Mouse (Mus musculus): ENCODE data around the gene Kcng3. TPM values are rescaled to one million over a fixed set of nuclear protein-coding genes. Genes with fewer than 3 reads are reported as not detected.

The Kcng3 gene
- polyA plus RNA-seq, 1 experiment from 2014 or later: not detected

- no peaks in the 10 kb centered on the region for H3K36me3 ChIP-seq (ENCODE audit: control insufficient read depth, insufficient read depth, low read length)
- H3K27ac ChIP-seq (replicated peaks): no peak overlapping the region
- 35% methylated on average over 2 of the region's 2 CpGs for WGBS
- DNase-seq (ENCODE audit: low spot score) (no peak), ATAC-seq (ENCODE audit: low FRiP score, low TSS enrichment) (peak; percentile 80)
- no peaks in the 10 kb centered on the region for H3K4me1 ChIP-seq (replicated peaks; ENCODE audit: control insufficient read depth, insufficient read depth)
- no peak for TF ChIP-seq CTCF (IDR thresholded peaks at IDR 0.05; ENCODE audit: low read depth)
- TF ChIP-seq EP300 (optimal IDR thresholded peaks at IDR 0.05): no peak
- no peaks in the 10 kb centered on the region for H3K9me3 ChIP-seq (ENCODE audit: control insufficient read depth, low read length)
- no peaks in the 10 kb centered on the region for H3K27me3 ChIP-seq (ENCODE audit: control insufficient read depth, insufficient read depth, low read length)
- H3K9ac ChIP-seq (ENCODE audit: low read length): no peak overlapping the region
- H3K4me2 ChIP-seq (replicated peaks; ENCODE audit: low read depth): no peak overlapping the region
- no peak overlapping the region for H3K4me3 ChIP-seq (ENCODE audit: low read depth, low read length)
Measured at GRCm38 (mm10) chr17:83582585-83582984, 49.1 kb downstream of the Kcng3 start.

DNA sequence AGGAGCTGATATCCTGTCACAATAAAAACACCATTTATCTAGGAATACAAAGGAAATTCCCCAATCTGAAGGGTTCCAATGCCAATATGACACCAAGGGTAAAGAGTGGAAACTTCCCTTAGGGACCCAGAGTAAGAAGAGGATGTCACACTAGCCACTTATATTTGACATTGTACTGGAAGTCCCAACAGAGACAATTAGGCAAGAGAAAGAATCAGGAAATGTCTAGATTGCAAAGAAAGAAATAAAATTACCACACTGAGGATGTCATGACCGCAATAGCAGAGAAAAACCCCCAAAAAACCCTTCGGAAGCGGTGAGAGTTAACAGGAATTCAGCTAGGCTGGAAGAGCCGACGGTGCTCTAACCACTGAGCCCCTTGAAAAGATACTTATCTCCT is 51.0 kb downstream of the Kcng3 start:
- ATAC-seq (ENCODE audit: low FRiP score, low TSS enrichment) (no peak), DNase-seq (ENCODE audit: low spot score) (no peak)
- TF ChIP-seq CTCF (IDR thresholded peaks at IDR 0.05; ENCODE audit: low read depth): no peak
- TF ChIP-seq EP300 (optimal IDR thresholded peaks at IDR 0.05): no peak
- no peaks in the 10 kb centered on the region for H3K4me1 ChIP-seq (replicated peaks; ENCODE audit: control insufficient read depth, insufficient read depth)
- H3K9me3 ChIP-seq (ENCODE audit: control insufficient read depth, low read length): no peaks in the 10 kb centered on the region
- H3K4me3 ChIP-seq (ENCODE audit: low read depth, low read length): no peak overlapping the region
- H3K27me3 ChIP-seq (ENCODE audit: control insufficient read depth, insufficient read depth, low read length): no peaks in the 10 kb centered on the region
- no peak overlapping the region for H3K27ac ChIP-seq (replicated peaks)
- no peak overlapping the region for H3K4me2 ChIP-seq (replicated peaks; ENCODE audit: low read depth)
- WGBS: 85% methylated on average over 5 of the region's 5 CpGs
- H3K9ac ChIP-seq (ENCODE audit: low read length): no peak overlapping the region
- H3K36me3 ChIP-seq (ENCODE audit: control insufficient read depth, insufficient read depth, low read length): no peaks in the 10 kb centered on the region

DNA sequence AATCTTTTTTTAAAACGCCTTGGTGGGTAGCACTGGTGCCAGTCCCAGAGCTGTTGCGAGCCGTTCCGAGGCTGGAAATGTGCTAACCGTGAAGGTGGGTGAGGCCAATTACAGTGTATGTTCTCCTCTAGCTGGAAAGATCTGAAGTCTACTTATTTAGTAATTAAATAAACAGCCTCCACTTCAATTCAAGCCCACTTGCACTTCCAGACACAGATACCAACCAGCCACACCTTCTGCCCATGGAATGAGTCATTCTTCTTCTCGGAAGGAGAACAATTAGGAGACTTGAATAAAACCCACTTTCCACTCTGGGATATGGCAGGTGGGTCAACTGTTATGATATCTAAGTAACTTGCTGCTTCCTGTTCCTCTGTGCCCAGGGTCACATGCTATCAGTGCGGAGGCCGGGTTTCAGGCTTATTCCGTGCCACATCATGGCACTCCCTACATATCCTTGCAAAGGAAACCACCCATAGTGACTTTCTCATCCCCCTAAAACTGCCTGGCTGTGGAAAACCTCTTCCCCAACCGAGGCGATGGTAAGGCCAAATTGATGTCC is 54.8 kb downstream of the Kcng3 start:
- ATAC-seq (ENCODE audit: low FRiP score, low TSS enrichment) (peak; percentile 82), DNase-seq (ENCODE audit: low spot score) (no peak)
- Histone ChIP-seq H3K36me3 (ENCODE audit: control insufficient read depth, insufficient read depth, low read length) (no peaks in the 10 kb centered on the region), H3K27ac (replicated peaks) (no peak overlapping the region), H3K4me2 (replicated peaks; ENCODE audit: low read depth) (no peak overlapping the region), H3K9me3 (ENCODE audit: control insufficient read depth, low read length) (no peaks in the 10 kb centered on the region), H3K9ac (ENCODE audit: low read length) (no peak overlapping the region), H3K4me1 (replicated peaks; ENCODE audit: control insufficient read depth, insufficient read depth) (no peaks in the 10 kb centered on the region), H3K4me3 (ENCODE audit: low read depth, low read length) (no peak overlapping the region), H3K27me3 (ENCODE audit: control insufficient read depth, insufficient read depth, low read length) (no peaks in the 10 kb centered on the region)
- no peak for TF ChIP-seq CTCF (IDR thresholded peaks at IDR 0.05; ENCODE audit: low read depth)
- TF ChIP-seq EP300 (optimal IDR thresholded peaks at IDR 0.05): no peak
- WGBS: 76% methylated on average over 11 of the region's 11 CpGs

DNA sequence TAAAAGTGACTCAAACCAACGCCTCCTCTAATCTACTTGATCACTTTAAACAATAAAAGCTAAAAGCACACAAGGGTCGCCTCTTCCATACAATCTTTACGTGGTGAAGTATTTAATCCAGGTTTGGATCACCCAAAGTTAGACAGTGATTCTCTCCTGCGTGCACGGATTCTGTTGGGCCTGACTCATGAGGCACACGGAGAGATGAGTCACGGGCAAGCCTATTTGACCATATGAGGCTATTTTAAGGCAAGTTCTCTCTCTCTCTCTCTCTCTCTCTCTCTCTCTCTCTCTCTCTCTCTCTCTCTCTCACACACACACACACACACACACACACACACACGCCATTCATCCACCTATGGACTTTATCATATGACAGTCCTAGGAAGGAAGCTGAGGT is 57.1 kb downstream of the Kcng3 start:
- H3K9me3 ChIP-seq (ENCODE audit: control insufficient read depth, low read length): no peaks in the 10 kb centered on the region
- no peak overlapping the region for H3K4me2 ChIP-seq (replicated peaks; ENCODE audit: low read depth)
- H3K4me3 ChIP-seq (ENCODE audit: low read depth, low read length): no peak overlapping the region
- no peak overlapping the region for H3K27ac ChIP-seq (replicated peaks)
- no peak for DNase-seq (ENCODE audit: low spot score)
- 80% methylated on average over 8 of the region's 8 CpGs for WGBS
- TF ChIP-seq CTCF (IDR thresholded peaks at IDR 0.05; ENCODE audit: low read depth) (no peak), EP300 (optimal IDR thresholded peaks at IDR 0.05) (no peak)
- H3K9ac ChIP-seq (ENCODE audit: low read length): no peak overlapping the region
- H3K36me3 ChIP-seq (ENCODE audit: control insufficient read depth, insufficient read depth, low read length): no peaks in the 10 kb centered on the region
- H3K27me3 ChIP-seq (ENCODE audit: control insufficient read depth, insufficient read depth, low read length): no peaks in the 10 kb centered on the region
- no peak for ATAC-seq (ENCODE audit: low FRiP score, low TSS enrichment)
- no peaks in the 10 kb centered on the region for H3K4me1 ChIP-seq (replicated peaks; ENCODE audit: control insufficient read depth, insufficient read depth)

DNA sequence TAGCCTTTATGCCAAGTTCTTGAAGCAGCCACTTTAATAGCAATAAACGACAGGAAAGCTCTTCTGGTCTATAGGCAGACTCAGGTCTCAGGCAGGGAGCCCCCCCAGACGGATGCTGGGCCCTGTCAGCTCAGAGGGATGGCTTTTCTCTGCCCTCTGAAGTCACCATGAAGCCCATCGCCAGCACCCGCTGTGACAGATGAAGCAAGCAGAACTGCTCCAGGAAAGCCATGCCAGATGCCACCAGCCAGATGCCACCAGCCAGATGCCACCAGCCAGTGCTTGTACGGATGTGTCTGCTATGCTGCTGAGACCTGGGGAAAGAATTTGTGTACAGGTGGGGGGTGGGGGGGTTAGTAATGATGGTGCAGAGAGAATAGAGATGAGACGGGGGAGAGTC is 58.6 kb downstream of the Kcng3 start:
- WGBS: 64% methylated on average over 6 of the region's 6 CpGs
- no peaks in the 10 kb centered on the region for H3K4me1 ChIP-seq (replicated peaks; ENCODE audit: control insufficient read depth, insufficient read depth)
- H3K4me2 ChIP-seq (replicated peaks; ENCODE audit: low read depth): no peak overlapping the region
- no peak overlapping the region for H3K9ac ChIP-seq (ENCODE audit: low read length)
- ATAC-seq (ENCODE audit: low FRiP score, low TSS enrichment): no peak
- H3K4me3 ChIP-seq (ENCODE audit: low read depth, low read length): no peak overlapping the region
- H3K27ac ChIP-seq (replicated peaks): no peak overlapping the region
- H3K9me3 ChIP-seq (ENCODE audit: control insufficient read depth, low read length): no peaks in the 10 kb centered on the region
- DNase-seq (ENCODE audit: low spot score): no peak
- H3K27me3 ChIP-seq (ENCODE audit: control insufficient read depth, insufficient read depth, low read length): no peaks in the 10 kb centered on the region
- TF ChIP-seq CTCF (IDR thresholded peaks at IDR 0.05; ENCODE audit: low read depth): no peak
- TF ChIP-seq EP300 (optimal IDR thresholded peaks at IDR 0.05): no peak
- H3K36me3 ChIP-seq (ENCODE audit: control insufficient read depth, insufficient read depth, low read length): no peaks in the 10 kb centered on the region

DNA sequence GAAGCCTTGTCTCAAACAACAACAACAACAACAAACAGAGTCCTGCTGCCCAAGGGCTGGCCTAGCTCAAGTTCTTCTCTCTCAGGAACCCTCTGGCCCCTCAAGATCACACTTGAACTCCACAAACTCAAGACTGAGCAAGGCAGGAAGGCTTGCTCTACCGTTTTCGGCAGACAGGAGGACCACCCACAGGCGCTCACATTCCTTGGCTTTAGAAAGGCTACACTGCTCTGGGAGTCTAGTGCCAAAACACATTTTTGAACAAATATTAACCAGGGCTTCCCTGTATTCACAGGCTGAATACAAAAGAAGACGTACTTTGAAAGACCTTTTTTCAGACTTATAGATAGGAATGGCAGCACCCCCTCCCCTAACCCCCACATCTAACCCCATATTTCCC is 59.3 kb downstream of the Kcng3 start:
- 20% methylated on average over 4 of the region's 4 CpGs for WGBS
- TF ChIP-seq CTCF (IDR thresholded peaks at IDR 0.05; ENCODE audit: low read depth) (peak; percentile 46; the same call in 1 of the 2 replicates), EP300 (optimal IDR thresholded peaks at IDR 0.05) (no peak)
- H3K36me3 ChIP-seq (ENCODE audit: control insufficient read depth, insufficient read depth, low read length): no peaks in the 10 kb centered on the region
- no peak overlapping the region for H3K9ac ChIP-seq (ENCODE audit: low read length)
- H3K9me3 ChIP-seq (ENCODE audit: control insufficient read depth, low read length): no peaks in the 10 kb centered on the region
- no peak for ATAC-seq (ENCODE audit: low FRiP score, low TSS enrichment)
- H3K27ac ChIP-seq (replicated peaks): no peak overlapping the region
- H3K4me3 ChIP-seq (ENCODE audit: low read depth, low read length): no peak overlapping the region
- no peaks in the 10 kb centered on the region for H3K4me1 ChIP-seq (replicated peaks; ENCODE audit: control insufficient read depth, insufficient read depth)
- no peak for DNase-seq (ENCODE audit: low spot score)
- H3K27me3 ChIP-seq (ENCODE audit: control insufficient read depth, insufficient read depth, low read length): no peaks in the 10 kb centered on the region
- H3K4me2 ChIP-seq (replicated peaks; ENCODE audit: low read depth): no peak overlapping the region
